Mouse (Mus musculus) megakaryocyte progenitor cell, adult 5-6 weeks (primary cell): Measurements from ENCODE around the gene Gpr152. TPM values are rescaled to one million over a fixed set of nuclear protein-coding genes. Genes with fewer than 3 reads are reported as not detected.

Experiments
- ATAC-seq: replicated peaks from 2 replicates; pipeline ENCODE4 v1.8.0; 2016; ENCODE audit warnings: mild to moderate bottlenecking, moderate TSS enrichment, inconsistent platforms; ENCODE audit not compliant: poor library complexity
- total RNA-seq, 2 experiments: library from RNA; stranded (forward) in 1 of 2; stranded (reverse) in 1 of 2; fragments of 157-497, 149-512 nt in 1 of 2; fragments of 200-1000 nt in 1 of 2; gene quantifications; 2 replicates each; pipeline versions ENCODE4 v1.2.3 to v1.2.4; 2015 to 2017

The Gpr152 gene
- total RNA-seq, 2 experiments from 2014 or later, result not detected

- no peak for ATAC-seq
Observed at GRCm38 (mm10) chr19:4166678-4167476, 27.3 kb downstream of the Gpr152 start.

GRCm38 (mm10) chr19:4169378-4169784 lies 29.8 kb downstream of the Gpr152 start:
- peak; percentile 97 for ATAC-seq

DNA sequence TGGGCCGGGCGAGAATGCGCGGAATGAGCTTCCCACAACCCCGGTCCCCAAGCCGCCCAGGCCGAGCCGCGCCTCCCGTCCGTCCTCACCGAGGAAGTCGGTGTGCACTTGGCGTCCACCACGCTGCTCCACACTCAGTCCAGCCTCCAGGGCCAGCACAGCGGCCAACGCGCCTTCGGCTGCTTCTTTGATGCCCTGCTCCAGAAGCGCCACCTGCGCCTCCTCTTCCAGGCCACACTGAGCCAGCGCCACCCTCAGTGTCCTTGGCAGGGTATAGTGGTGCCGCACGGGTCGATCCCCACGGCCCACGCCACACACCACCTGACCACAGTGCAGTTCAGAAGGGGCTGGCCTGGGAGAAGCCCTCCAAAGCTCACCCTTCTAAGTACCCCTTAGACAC lies 30.2 kb downstream of the Gpr152 start:
- ATAC-seq, result peak; percentile 8

DNA sequence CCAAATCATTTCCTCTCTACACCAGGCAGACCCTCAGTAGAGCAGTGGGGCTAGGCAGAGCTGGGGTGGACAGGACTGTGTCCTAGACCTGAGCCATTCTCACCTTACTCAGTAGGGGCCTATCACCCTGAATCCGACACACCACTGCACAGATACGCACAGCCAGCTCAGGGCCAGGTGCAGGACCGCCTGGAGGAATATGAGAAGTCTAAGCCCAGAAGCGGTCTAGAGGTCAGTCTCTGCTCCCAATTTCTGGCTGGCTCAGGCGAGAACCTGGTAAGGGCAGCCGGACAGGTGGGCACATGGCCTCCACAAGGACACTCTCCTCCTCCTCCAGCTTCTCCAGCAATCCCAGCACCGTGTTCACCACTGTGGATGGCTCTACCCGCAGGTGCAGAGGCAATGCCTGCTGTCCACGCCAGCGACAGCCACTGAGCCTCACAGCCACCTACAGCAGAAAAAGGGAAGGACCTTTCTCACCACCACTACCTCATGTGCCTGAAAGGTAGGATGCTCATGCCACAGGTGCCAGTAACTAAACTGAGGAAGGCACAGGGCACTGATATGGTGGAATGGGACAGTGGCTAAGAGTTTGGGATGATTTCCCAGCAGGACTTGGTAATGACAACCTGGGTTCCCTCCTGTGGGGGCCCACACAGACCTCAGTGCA lies 31.3 kb downstream of the Gpr152 start:
- no peak for ATAC-seq

- peak; percentile 23; the same call in 1 of the 2 replicates for ATAC-seq
Observed at GRCm38 (mm10) chr19:4171393-4172290, 32.1 kb downstream of the Gpr152 start.

DNA sequence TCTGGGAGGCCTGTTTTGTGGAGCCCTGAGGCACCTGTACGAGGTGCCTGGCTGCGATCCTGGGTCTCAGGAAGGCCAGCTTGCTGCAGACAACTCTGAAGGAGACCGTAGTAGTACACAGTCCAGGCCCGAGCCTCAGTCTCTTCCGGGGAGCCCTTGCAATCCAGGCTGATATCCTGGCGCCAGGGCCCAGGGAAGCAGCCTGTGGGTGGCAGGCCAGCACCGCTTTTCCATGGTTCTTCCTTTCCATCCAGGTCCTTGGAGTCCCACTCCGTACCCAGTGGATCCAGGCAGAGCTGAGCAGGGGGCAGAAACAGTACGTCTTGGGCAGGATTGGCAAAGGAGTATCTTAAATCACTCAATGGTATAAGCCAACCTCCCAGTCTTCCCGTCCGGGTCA lies 33.3 kb downstream of the Gpr152 start:
- no peak for ATAC-seq

DNA sequence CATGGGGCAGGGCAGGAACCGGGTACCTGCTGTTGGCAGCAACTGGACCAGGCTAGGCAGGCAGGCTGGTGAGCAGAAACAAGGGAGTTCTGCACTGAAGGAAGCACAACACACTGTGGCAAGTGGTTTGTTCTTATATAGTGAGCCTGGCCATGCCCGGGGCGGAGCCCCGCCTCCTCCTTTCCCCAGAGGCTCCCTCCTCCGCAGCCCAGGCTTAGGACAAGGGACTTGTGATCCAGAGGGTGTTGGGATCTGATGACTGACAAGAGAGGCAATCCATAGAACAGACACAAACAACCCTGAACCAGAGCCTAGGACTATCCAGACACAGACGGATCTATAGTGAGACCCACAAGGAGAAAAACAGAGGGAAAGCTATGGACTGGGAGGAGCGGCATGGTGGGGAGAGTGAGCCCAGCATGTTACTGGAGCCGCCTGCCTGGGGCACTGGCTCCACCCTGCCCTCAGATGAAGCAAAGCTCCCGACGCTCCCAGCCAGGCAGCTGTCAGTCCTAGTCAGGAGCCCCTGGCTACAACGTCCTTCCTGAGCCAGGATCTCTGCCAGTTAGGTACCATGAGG lies 35.9 kb downstream of the Gpr152 start, which contains the start of gene Carns1:
Gene Carns1, minus strand, starts transcription at position 112 of the 580 bp plus-strand sequence.
- no peak for ATAC-seq

DNA sequence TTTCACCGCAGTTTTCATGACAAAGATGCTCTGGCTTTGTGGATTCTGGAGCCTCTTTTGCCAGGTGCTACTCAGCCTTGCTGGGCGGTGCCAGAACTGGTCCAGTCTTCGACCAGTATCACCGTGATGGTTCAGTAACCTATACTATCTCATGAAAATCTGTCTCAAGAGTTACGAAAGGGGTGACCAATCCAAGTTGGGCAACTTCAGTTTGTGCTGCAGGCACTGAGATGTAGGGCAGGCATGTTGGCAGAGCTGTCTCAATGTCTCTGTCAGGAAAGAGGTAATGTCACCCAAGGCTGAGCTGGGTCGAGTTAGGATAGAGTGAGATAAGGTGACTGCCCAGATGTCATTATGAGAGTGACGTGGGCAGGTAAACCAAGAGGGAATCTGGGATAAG lies 40.8 kb downstream of the Gpr152 start:
- ATAC-seq, result 0 out of 2 replicates have a peak, but pooled peaks have one; percentile 13

DNA sequence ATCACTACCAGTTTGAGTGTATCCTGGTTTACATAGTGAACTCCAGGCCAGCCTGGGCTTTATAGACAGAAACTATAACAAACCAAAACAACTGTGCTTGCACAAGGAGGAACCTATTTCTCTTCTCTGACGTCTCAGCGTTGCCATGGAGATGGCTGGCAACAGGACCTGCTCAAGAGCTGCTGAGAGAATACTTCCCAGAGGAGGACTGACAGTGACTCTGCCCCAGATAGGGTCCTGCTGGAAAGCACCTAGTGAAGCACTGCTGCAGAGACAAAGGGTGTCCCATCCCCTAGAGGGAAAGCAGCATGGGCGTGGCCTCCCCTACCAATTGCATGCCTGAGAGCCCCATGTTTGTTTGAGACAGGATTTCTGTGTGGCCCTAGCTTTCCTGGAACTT lies 42.3 kb downstream of the Gpr152 start:
- ATAC-seq, result peak; percentile 63

GRCm38 (mm10) chr19:4183689-4184088 lies 44.1 kb downstream of the Gpr152 start:
- no peak for ATAC-seq

GRCm38 (mm10) chr19:4184976-4185975 lies 45.7 kb downstream of the Gpr152 start:
- ATAC-seq, result peak; percentile 70

- no peak for ATAC-seq
Observed at GRCm38 (mm10) chr19:4187303-4187702, 47.7 kb downstream of the Gpr152 start.

DNA sequence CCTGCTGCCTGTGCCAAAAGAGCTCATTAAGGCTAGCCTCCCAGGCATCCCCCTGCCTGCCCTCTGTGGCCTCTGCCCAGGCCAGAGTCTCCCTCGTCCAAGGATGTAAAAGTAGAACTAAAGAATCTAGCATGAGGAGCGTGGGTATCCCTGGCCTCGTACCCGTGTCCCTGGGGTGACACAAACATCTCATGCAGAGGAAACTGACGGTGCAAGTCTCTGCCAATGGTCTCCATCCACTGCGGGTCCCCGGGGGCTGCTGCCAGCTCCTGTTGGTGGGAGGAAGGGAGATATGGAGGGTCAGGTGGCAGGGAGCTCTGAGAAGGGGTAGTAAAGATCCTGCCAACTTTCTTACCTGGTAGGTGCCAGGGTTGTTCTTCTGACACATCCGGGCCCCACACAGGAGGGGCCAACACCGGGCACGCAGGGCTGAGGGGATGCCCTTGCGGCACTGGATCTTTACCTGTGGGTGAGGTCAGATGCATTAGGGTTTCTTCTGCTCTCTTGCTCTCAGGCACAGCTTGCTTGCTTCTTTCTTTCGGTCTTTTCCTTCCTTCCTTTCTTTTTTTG lies 49.5 kb downstream of the Gpr152 start:
- ATAC-seq, result no peak

GRCm38 (mm10) chr19:4190831-4191334 lies 51.3 kb downstream of the Gpr152 start, which contains the start of gene Tbc1d10c:
Gene Tbc1d10c (minus strand): TSS chr19:4191284.
- peak; percentile 41 for ATAC-seq

DNA sequence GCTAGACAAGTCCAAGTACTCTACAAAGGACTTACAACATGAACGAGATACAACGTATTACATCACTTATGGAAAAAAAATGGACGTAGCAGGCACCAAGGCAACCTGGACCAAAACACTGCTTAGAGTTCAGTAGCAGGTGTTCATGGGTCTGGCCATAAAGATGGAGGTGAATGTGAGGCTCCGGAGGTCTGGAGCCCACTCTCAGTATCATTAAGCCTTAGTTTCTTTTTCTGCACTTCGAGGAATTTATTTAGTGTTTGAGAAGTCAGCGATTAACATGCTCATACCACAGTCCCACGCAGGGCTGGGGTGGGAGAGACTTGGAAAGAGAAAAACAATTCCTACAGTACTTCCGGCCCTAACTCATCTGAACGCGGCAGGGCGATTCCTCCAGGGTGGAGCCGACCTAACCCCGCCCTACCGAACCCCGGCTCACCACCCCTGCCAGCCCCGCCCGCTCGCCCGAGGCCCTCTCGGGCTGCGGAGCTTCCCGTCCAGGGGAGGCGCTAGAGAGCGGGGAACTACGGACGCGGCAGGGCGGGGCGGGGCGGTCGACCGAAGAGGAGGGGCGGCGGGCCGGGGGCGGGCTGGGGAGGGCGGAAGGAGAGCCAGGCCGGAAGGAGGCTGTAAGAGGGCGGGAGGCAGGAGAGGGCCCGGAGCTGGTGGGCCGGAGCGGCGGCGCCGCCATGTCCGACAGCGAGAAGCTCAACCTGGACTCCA lies 52.1 kb downstream of the Gpr152 start, which contains the start of gene Ppp1ca:
Gene Ppp1ca, plus strand, starts transcription at position 538 of the 723 bp plus-strand sequence.
- ATAC-seq, result peak; percentile 90

- ATAC-seq, result 0 out of 2 replicates have a peak, but pooled peaks have one; percentile 0
Observed at GRCm38 (mm10) chr19:4192251-4192985, 52.8 kb downstream of the Gpr152 start.

- no peak for ATAC-seq
Observed at GRCm38 (mm10) chr19:4193129-4193528, 53.5 kb downstream of the Gpr152 start.
